Mouse (Mus musculus) kidney, postnatal 4 days (tissue): Measurements from ENCODE around the gene Chil1.

ENCODE experiments used
- DNase-seq, 2 experiments: peaks; one replicate each; pipeline ENCODE4 v3.0.0; 2021; ENCODE audit warnings: mixed read lengths in 2 of 2

Chil1 gene

GRCm38 (mm10) chr1:134173081-134173480 is 8.9 kb upstream of the Chil1 start:
- no peak for DNase-seq

DNA sequence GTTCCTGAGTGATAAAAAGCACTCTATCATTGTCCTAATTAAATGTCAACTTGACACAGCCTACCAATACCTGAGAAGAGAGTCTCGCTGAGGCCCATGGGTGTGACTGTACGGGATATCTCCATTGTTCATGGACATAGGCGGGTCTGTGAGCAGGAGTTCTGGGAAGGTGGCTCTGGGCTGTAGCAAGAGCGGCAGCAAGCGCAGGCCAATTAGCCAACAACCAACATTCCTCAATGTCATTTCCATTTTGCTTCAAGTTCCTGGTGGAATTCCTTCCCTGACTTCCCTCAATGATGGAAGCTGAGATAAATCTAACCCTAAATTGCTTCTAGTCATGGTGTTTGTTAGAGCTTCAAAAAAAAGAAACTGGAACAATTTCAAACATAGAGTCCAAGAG is 4.0 kb upstream of the Chil1 start:
- DNase-seq: no peak

GRCm38 (mm10) chr1:134184089-134184488 is 2.1 kb downstream of the Chil1 start:
- no peak for DNase-seq

GRCm38 (mm10) chr1:134188217-134188616 is 6.2 kb downstream of the Chil1 start:
- DNase-seq: no peak

GRCm38 (mm10) chr1:134188989-134189729 is 7.2 kb downstream of the Chil1 start:
- DNase-seq: peak; percentile 25 to 49

GRCm38 (mm10) chr1:134191192-134191591 is 9.2 kb downstream of the Chil1 start:
- no peak for DNase-seq

DNA sequence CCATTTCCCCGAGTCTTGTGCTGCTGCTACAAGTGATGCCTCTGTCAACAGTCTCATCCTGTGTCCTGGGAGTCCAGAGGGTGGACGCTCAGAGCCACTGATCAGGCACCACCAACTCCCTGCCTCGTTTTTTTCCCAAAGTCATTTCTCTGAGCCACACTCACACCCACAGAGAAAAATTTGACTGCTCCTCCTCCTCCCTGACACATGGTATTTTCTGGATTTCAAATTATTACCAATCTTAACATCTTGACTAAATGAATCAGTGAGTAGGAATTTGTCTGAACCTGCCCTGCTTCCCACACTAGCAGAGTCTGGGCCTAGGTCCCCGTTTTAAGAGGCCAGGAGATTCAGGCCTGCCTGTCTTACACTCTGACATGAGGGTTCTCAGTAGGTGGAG is 10.0 kb downstream of the Chil1 start:
- DNase-seq: no peak

GRCm38 (mm10) chr1:134193126-134193525 is 11.2 kb downstream of the Chil1 start, which contains the start of gene Mybph:
TSS of gene Mybph (plus strand) at chr1:134193448.
- no peak for DNase-seq

DNA sequence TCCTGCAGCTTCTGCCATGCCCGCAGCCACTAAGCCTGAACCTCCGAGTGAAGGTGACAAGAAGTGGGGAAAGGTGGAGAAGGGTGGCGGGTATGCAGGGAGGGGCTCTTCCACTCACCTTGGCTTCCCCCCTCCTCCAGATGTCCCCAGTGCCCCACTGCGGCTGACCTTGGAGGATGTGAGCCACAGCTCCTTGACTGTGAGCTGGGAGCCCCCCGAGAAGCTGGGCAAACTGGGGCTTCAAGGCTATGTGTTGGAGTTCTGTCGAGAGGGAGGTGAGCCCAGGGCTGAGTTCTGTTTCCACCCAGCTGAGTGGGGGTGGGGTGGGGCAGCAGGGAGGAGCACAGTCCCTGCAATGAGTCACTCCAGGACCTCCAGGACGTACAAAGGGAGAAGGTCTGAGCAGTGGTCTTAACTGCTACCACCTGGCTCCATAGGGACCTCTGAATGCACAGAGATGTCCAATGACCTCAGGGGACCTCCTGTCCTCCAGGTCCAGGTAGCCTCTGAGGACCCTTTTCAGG is 11.8 kb downstream of the Chil1 start:
- DNase-seq: no peak

DNA sequence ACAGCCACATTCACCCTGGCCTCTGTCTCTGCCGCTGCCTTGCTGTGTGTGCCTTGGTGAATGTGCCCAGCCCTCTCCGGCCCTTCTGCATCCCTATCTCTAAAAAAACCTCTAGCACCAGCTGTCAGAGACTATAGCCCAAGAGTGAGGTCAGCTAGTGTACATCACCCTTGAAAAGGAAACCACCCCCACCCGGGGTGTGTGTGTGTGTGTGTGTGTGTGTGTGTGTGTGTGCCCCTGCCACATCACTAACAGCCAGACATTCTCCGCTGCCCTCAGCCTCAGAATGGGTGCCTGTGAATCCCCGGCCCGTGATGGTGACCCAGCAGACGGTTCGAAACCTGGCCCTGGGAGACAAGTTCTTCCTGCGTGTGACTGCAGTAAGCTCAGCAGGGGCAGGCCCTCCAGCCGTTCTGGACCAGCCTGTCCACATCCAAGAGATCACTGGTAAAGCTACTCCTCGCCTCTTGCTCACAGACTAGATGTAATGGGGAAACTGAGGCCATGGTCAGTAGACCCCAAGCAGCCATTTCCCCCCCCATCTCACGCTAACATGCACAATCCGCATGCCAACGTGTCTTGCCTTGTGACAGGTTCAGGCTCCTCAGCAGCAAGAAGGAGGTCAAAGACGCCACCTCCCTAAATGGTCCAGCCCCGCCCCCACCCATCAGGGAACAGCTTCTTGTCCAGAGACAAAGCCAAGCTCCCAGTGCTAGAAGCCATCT is 12.5 kb downstream of the Chil1 start:
- no peak for DNase-seq

GRCm38 (mm10) chr1:134195117-134195516 is 13.1 kb downstream of the Chil1 start:
- no peak for DNase-seq

DNA sequence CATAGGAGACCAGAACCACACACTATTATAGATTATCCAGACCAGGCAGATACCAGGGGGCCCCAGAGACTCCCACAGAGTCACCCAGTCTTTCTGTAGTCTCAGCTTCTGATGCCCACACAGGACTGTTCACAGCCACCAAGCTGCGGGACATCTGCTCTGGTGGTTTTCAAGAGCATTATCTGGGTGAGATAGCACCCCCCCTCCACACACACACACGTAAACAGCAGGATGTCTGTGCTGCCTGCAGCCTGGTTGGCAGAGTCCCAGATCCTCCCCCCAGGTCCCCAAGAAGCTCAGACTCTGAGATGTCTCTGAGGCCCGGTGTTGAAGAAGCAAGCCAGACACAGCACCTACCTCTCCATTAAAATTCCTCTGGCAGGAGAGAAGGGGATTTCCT is 13.6 kb downstream of the Chil1 start:
- DNase-seq: peak in 1 of 2 experiments; percentile 35

GRCm38 (mm10) chr1:134195979-134196378 is 14.0 kb downstream of the Chil1 start:
- DNase-seq: peak in 1 of 2 experiments; percentile 46

GRCm38 (mm10) chr1:134196386-134196785 is 14.4 kb downstream of the Chil1 start:
- peak; percentile 72 to 78 for DNase-seq

GRCm38 (mm10) chr1:134197325-134197982 is 15.5 kb downstream of the Chil1 start:
- DNase-seq: no peak

- DNase-seq: no peak
Observed at GRCm38 (mm10) chr1:134198197-134198995, 16.4 kb downstream of the Chil1 start.

GRCm38 (mm10) chr1:134200481-134200880 is 18.5 kb downstream of the Chil1 start:
- DNase-seq: no peak

GRCm38 (mm10) chr1:134200998-134201686 is 19.2 kb downstream of the Chil1 start:
- DNase-seq: no peak

- DNase-seq: peak; percentile 84 to 85
Observed at GRCm38 (mm10) chr1:134201751-134202420, 19.9 kb downstream of the Chil1 start.

DNA sequence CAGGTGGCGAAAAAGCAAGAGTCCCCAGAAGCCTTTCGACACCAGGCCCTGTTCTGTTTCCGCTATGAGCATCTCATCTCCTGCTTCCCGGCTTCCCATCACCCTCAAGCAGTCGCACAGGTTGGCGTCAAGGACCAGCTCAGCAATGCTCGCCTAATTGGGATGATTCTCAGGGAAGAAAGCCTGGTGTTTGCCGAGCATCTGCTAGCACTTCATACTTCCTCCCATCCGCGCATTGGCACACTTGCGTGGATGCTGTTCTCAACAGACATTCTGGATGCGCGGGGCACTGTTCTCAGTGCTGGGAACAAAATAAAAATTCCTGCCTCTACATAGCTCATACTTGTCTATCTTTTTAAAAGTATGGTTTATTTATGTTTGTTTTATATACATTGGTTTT is 22.3 kb downstream of the Chil1 start:
- no peak for DNase-seq

GRCm38 (mm10) chr1:134205296-134206018 is 23.5 kb downstream of the Chil1 start:
- no peak for DNase-seq
